Mouse (Mus musculus) limb, embryonic 14.5 days (tissue): Measurements from ENCODE around the gene Asb7. TPM values are rescaled to one million over a fixed set of nuclear protein-coding genes. Genes with fewer than 3 reads are reported as not detected.

Experiments
- ATAC-seq: fragments of 200-750 bp; cut with Nextera tagmentation; 2 replicates; pipeline ENCODE4 v1.8.0; 2017; ENCODE audit warnings: low read depth, moderate number of reproducible peaks, moderate TSS enrichment; ENCODE audit not compliant: low FRiP score
- DNase-seq: peaks from one replicate; pipeline ENCODE4 v3.0.0-alpha.2; 2015; ENCODE audit warnings: low spot score
- H3K27ac ChIP-seq: fragments of 300-500 bp; sonication (generic); replicated peaks from 2 replicates; pipeline ENCODE4 v1.5.1; 2014; ENCODE audit warnings: low read depth, mild to moderate bottlenecking, low read length, moderate library complexity, mixed read lengths
- H3K27me3 ChIP-seq: fragments of 300-500 bp; sonication (generic); 2 replicates; pipeline ENCODE4 v1.6.1; 2014; ENCODE audit warnings: low read length, mixed read lengths; ENCODE audit not compliant: control insufficient read depth, insufficient read depth
- H3K36me3 ChIP-seq: fragments of 300-500 bp; sonication (generic); 2 replicates; pipeline ENCODE4 v1.6.1; 2014; ENCODE audit warnings: mild to moderate bottlenecking, low read length, moderate library complexity, mixed read lengths; ENCODE audit not compliant: control insufficient read depth, insufficient read depth
- H3K4me1 ChIP-seq: fragments of 300-500 bp; sonication (generic); 2 replicates; pipeline ENCODE4 v1.6.1; 2014; ENCODE audit warnings: antibody characterized with exemption, low read length, mixed read lengths; ENCODE audit not compliant: control insufficient read depth, insufficient read depth
- H3K4me2 ChIP-seq: fragments of 300-500 bp; sonication (generic); replicated peaks from 2 replicates; pipeline ENCODE4 v1.6.1; 2014; ENCODE audit warnings: low read depth, mild to moderate bottlenecking, low read length, moderate library complexity; ENCODE audit not compliant: severe bottlenecking
- H3K4me3 ChIP-seq: fragments of 300-500 bp; sonication (generic); replicated peaks from 2 replicates; pipeline ENCODE4 v1.5.1; 2014; ENCODE audit warnings: low read length
- H3K9ac ChIP-seq: fragments of 300-500 bp; sonication (generic); 2 replicates; pipeline ENCODE4 v1.6.1; 2014; ENCODE audit warnings: mild to moderate bottlenecking, low read depth, low read length, moderate library complexity; ENCODE audit not compliant: severe bottlenecking
- H3K9me3 ChIP-seq: fragments of 300-500 bp; sonication (generic); 2 replicates; pipeline ENCODE4 v1.6.1; 2016; ENCODE audit warnings: low read length; ENCODE audit not compliant: control insufficient read depth
- POLR2A ChIP-seq: fragments of 200-500 bp; IDR thresholded peaks from 2 replicates; pipeline ENCODE4 v1.8.0; 2012; ENCODE audit warnings: inconsistent platforms, mild to moderate bottlenecking, moderate library complexity, borderline replicate concordance; ENCODE audit not compliant: insufficient read depth, insufficient read length; ENCODE audit errors: extremely low read depth
- WGBS: fragments of 180-500 bp; shearing (Covaris S2); extraction: QIAGEN DNeasy Blood & Tissue Kit; methylation state at CpG from one replicate; pipeline ENCODE4 v1.1.7; 2014; 5-methylcytosine and 5-hydroxymethylcytosine counted together
- polyA plus RNA-seq, 2 experiments: library from polyadenylated mRNA; depleted of rRNA in 1 of 2; stranded (reverse) in 1 of 2; unstranded in 1 of 2; fragments of >200 nt; fragmentation: Nextera tagmentation in 1 of 2; extraction: Ambion mirVana in 1 of 2; gene quantifications; 2 replicates each; pipeline versions ENCODE4 v1.2.1 to v1.2.3; 2012 to 2014

Gene Asb7
- polyA plus RNA-seq, 2 experiments, result 8.8 to 13.5 TPM

DNA sequence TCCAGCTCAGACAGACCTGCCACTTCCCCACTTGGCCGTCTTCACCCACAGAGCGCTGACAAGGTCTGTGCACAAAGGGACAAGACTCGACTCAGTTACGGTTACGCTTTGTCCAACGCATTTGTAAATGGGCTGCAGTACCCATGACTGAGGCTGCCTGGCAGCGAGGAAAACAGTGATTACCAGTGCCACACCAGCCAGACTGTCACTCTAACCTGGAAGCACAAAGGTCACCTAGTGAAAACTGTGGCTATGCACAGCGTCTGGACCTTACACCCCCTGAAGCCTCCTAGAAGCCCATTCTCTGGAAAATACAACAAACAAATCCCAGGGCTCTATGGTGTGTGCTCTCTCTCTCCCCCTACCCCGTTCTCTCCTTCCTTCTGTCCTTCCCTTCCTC is 33.9 kb downstream of the Asb7 start:
- H3K9ac ChIP-seq, result no peak overlapping the region
- H3K9me3 ChIP-seq, result no peaks in the 10 kb centered on the region
- 92% methylated on average over 9 of the region's 9 CpGs for WGBS
- H3K27me3 ChIP-seq, result no peaks in the 10 kb centered on the region
- H3K27ac ChIP-seq, result no peak overlapping the region
- DNase-seq (no peak), ATAC-seq (no peak)
- no peak for TF ChIP-seq POLR2A
- H3K4me2 ChIP-seq, result no peak overlapping the region
- H3K4me3 ChIP-seq, result no peak overlapping the region
- peaks cover 54% of the 10 kb centered on the region for H3K36me3 ChIP-seq
- no peaks in the 10 kb centered on the region for H3K4me1 ChIP-seq

DNA sequence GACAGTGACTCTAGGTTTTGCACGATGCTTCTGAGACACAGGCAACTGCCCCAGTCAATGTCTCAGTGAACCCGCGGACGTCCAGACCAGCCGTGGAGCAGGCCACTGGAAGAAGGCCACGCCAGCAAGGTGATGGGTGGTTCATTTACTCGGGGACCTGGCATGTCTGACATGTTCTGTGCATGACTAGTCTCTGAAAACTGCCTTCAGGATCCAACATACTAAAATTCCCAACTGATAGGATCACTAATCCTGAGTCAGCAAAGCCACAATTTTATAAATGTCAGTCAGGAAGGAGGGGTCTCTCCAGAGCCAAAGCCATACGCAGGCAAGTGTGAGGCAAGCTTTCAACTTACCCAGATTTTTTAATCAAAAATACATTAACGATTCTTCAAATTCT is 35.8 kb downstream of the Asb7 start:
- WGBS, result 89% methylated on average over 9 of the region's 9 CpGs
- Histone ChIP-seq H3K9me3 (no peaks in the 10 kb centered on the region), H3K27me3 (no peaks in the 10 kb centered on the region), H3K27ac (no peak overlapping the region), H3K4me3 (no peak overlapping the region), H3K4me1 (no peaks in the 10 kb centered on the region), H3K36me3 (peaks cover 37% of the 10 kb centered on the region), H3K9ac (no peak overlapping the region), H3K4me2 (no peak overlapping the region)
- no peak for TF ChIP-seq POLR2A
- no peak for DNase-seq
- no peak for ATAC-seq

GRCm38 (mm10) chr7:66652216-66652615 is 37.2 kb downstream of the Asb7 start:
- no peak for ATAC-seq
- Histone ChIP-seq H3K27ac (no peak overlapping the region), H3K9me3 (no peaks in the 10 kb centered on the region), H3K4me2 (no peak overlapping the region), H3K9ac (no peak overlapping the region), H3K4me1 (no peaks in the 10 kb centered on the region), H3K36me3 (peaks cover 27% of the 10 kb centered on the region), H3K27me3 (no peaks in the 10 kb centered on the region), H3K4me3 (no peak overlapping the region)
- DNase-seq, result no peak
- TF ChIP-seq POLR2A, result no peak
- WGBS, result 86% methylated on average over 4 of the region's 4 CpGs

- Histone ChIP-seq H3K36me3 (peaks cover 28% of the 10 kb centered on the region), H3K4me2 (no peak overlapping the region), H3K9me3 (no peaks in the 10 kb centered on the region), H3K4me1 (no peaks in the 10 kb centered on the region), H3K27me3 (no peaks in the 10 kb centered on the region), H3K9ac (no peak overlapping the region), H3K27ac (no peak overlapping the region), H3K4me3 (no peak overlapping the region)
- no peak for DNase-seq
- TF ChIP-seq POLR2A, result no peak
- WGBS, result 67% methylated on average over 5 of the region's 5 CpGs
- ATAC-seq, result no peak
Observed at GRCm38 (mm10) chr7:66650883-66651282, 38.5 kb downstream of the Asb7 start.

- DNase-seq (no peak), ATAC-seq (no peak)
- H3K4me2 ChIP-seq, result no peak overlapping the region
- TF ChIP-seq POLR2A, result no peak
- no peak overlapping the region for H3K27ac ChIP-seq
- peaks cover 13% of the 10 kb centered on the region for H3K36me3 ChIP-seq
- no peaks in the 10 kb centered on the region for H3K27me3 ChIP-seq
- H3K4me3 ChIP-seq, result no peak overlapping the region
- no peak overlapping the region for H3K9ac ChIP-seq
- WGBS, result 84% methylated on average over 2 of the region's 2 CpGs
- H3K9me3 ChIP-seq, result no peaks in the 10 kb centered on the region
- H3K4me1 ChIP-seq, result no peaks in the 10 kb centered on the region
Observed at GRCm38 (mm10) chr7:66649181-66649580, 40.2 kb downstream of the Asb7 start.

- WGBS, result 98% methylated on average over 2 of the region's 2 CpGs
- Histone ChIP-seq H3K4me1 (no peaks in the 10 kb centered on the region), H3K4me3 (no peak overlapping the region), H3K36me3 (peaks cover 17% of the 10 kb centered on the region), H3K9me3 (no peaks in the 10 kb centered on the region), H3K4me2 (no peak overlapping the region), H3K27ac (no peak overlapping the region), H3K27me3 (no peaks in the 10 kb centered on the region), H3K9ac (no peak overlapping the region)
- DNase-seq (no peak), ATAC-seq (no peak)
- no peak for TF ChIP-seq POLR2A
Observed at GRCm38 (mm10) chr7:66645736-66646135, 43.7 kb downstream of the Asb7 start.
